Mouse (Mus musculus) hindbrain, embryonic 15.5 days (tissue): ENCODE measurements at regions not wholly inside any gene's neighbourhood (a gene's known extent, or its start where the extent isn't known, plus 50 kb on each side); places are given as distances from the start of the nearest gene placed in this dataset.

Experiments
- ATAC-seq: fragments of 200-750 bp; cut with Nextera tagmentation; 2 replicates; pipeline ENCODE4 v1.8.0; 2017; ENCODE audit warnings: low read depth, moderate number of reproducible peaks, moderate TSS enrichment; ENCODE audit not compliant: low FRiP score
- H3K27ac ChIP-seq: fragments of 300-500 bp; sonication (generic); replicated peaks from 2 replicates; pipeline ENCODE4 v1.5.1; 2015; ENCODE audit warnings: mild to moderate bottlenecking, inconsistent platforms
- H3K27me3 ChIP-seq: fragments of 300-500 bp; sonication (generic); 2 replicates; pipeline ENCODE4 v1.6.1; 2015; ENCODE audit warnings: control low read depth, inconsistent platforms
- H3K36me3 ChIP-seq: fragments of 300-500 bp; sonication (generic); 2 replicates; pipeline ENCODE4 v1.6.1; 2015; ENCODE audit warnings: control low read depth, inconsistent platforms
- H3K4me1 ChIP-seq: fragments of 300-500 bp; sonication (generic); replicated peaks from 2 replicates; pipeline ENCODE4 v1.6.1; 2015; ENCODE audit warnings: control low read depth, inconsistent platforms
- H3K4me2 ChIP-seq: fragments of 300-500 bp; sonication (generic); 2 replicates; pipeline ENCODE4 v1.6.1; 2015; ENCODE audit warnings: moderate library complexity, mild to moderate bottlenecking, inconsistent platforms
- H3K4me3 ChIP-seq: fragments of 300-500 bp; sonication (generic); 2 replicates; pipeline ENCODE4 v1.5.1; 2015; ENCODE audit warnings: mild to moderate bottlenecking, inconsistent platforms
- H3K9ac ChIP-seq: fragments of 300-500 bp; sonication (generic); 2 replicates; pipeline ENCODE4 v1.6.1; 2015; ENCODE audit warnings: inconsistent platforms
- H3K9me3 ChIP-seq: fragments of 300-500 bp; sonication (generic); 2 replicates; pipeline ENCODE4 v1.6.1; 2016; ENCODE audit warnings: control low read depth, inconsistent platforms
- WGBS: fragments of 180-500 bp; shearing (Covaris S2); methylation state at CpG from one replicate; pipeline ENCODE4 v1.1.7; 2015; 5-methylcytosine and 5-hydroxymethylcytosine counted together

GRCm38 (mm10) chr8:90535515-90536156 lies 187.5 kb upstream of the Tox3 start:
- 43% methylated on average over 8 of the region's 8 CpGs for WGBS
- H3K27ac ChIP-seq: peak overlapping the region; percentile 25; the same call in 1 of the 2 replicates

GRCm38 (mm10) chr8:90521393-90521792 lies 173.2 kb upstream of the Tox3 start:
- 74% methylated on average over 8 of the region's 8 CpGs for WGBS

More at GRCm38 (mm10) chr8:90535515-90536156, 187.5 kb upstream of the Tox3 start:
- Histone ChIP-seq H3K4me3 (no peak overlapping the region), H3K36me3 (no peaks in the 10 kb centered on the region), H3K27me3 (no peaks in the 10 kb centered on the region), H3K9ac (no peak overlapping the region), H3K9me3 (no peaks in the 10 kb centered on the region), H3K4me2 (no peak overlapping the region), H3K4me1 (peaks cover 10% of the 10 kb centered on the region; the same call in 1 of the 2 replicates)
- ATAC-seq: no peak

DNA sequence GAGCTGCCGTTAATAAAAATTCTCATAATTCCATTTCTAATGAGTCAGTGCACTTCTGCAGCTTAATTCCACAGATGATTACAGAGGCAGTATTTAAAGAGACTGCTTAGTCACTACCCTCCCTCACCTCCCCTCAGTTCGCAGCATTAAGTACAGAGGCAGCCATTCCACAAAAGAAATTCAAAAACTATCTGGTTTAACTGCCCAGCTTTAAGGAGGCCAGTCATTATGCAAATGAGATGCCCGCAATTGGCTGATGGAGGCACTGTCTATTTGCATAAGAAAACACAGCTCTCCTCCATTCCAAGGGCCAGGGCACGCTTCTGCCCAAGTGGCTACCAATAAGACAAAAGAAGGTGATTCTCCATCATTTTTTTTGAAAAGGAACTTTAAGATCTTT lies 172.0 kb upstream of the Tox3 start:
- Histone ChIP-seq H3K27ac (peak overlapping the region; percentile 36; the same call in 1 of the 2 replicates), H3K4me1 (peaks cover 17% of the 10 kb centered on the region), H3K9ac (no peak overlapping the region), H3K4me3 (no peak overlapping the region), H3K36me3 (no peaks in the 10 kb centered on the region), H3K9me3 (no peaks in the 10 kb centered on the region), H3K4me2 (peak overlapping the region; percentile 4; the same call in 1 of the 2 replicates), H3K27me3 (no peaks in the 10 kb centered on the region)
- WGBS: 10% methylated on average over 4 of the region's 4 CpGs
- ATAC-seq: peak; percentile 51; the same call in 1 of the 2 replicates

More at GRCm38 (mm10) chr8:90521393-90521792, 173.2 kb upstream of the Tox3 start:
- Histone ChIP-seq H3K4me1 (peaks cover 17% of the 10 kb centered on the region), H3K27ac (no peak overlapping the region), H3K36me3 (no peaks in the 10 kb centered on the region), H3K27me3 (no peaks in the 10 kb centered on the region), H3K4me3 (no peak overlapping the region), H3K9ac (no peak overlapping the region), H3K9me3 (no peaks in the 10 kb centered on the region), H3K4me2 (no peak overlapping the region)
- ATAC-seq: no peak

- Histone ChIP-seq H3K4me3 (no peak overlapping the region), H3K4me2 (no peak overlapping the region), H3K36me3 (no peaks in the 10 kb centered on the region), H3K27ac (no peak overlapping the region; the same call in 1 of the 2 replicates), H3K27me3 (no peaks in the 10 kb centered on the region), H3K9me3 (no peaks in the 10 kb centered on the region), H3K9ac (no peak overlapping the region), H3K4me1 (peaks cover 17% of the 10 kb centered on the region)
- no peak for ATAC-seq
- WGBS: 28% methylated on average over 6 of the region's 6 CpGs
Measured at GRCm38 (mm10) chr8:90519567-90519966, 171.4 kb upstream of the Tox3 start.

- H3K27me3 ChIP-seq: no peaks in the 10 kb centered on the region; the same call in 1 of the 2 replicates
- ATAC-seq: no peak
- H3K4me1 ChIP-seq: peaks cover 18% of the 10 kb centered on the region
- WGBS: 72% methylated on average over 3 of the region's 3 CpGs
- no peaks in the 10 kb centered on the region for H3K9me3 ChIP-seq
- H3K9ac ChIP-seq: no peak overlapping the region
- H3K36me3 ChIP-seq: no peaks in the 10 kb centered on the region
- no peak overlapping the region for H3K4me2 ChIP-seq
- H3K4me3 ChIP-seq: no peak overlapping the region
- H3K27ac ChIP-seq: no peak overlapping the region
Measured at GRCm38 (mm10) chr8:90514191-90514590, 166.0 kb upstream of the Tox3 start.

DNA sequence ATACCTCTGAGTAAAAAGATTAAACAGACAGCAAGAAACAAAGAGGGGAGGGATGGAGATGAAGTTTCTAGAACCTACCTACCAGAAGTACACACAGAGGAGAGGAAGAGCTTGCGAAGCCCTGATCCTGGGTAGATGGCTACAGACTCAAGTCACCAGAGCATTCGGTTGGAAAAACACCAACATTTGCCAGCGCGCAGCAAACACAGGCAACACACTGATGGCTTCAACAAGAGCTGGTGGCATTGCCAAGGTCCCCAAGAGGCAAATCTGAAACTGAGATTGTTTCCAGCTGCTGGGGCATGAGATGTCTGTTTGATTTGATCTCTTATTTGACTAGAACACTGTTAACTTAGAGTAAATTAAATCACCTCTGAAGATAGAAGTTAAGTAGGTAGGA lies 165.5 kb upstream of the Tox3 start:
- ATAC-seq: no peak
- no peaks in the 10 kb centered on the region; the same call in 1 of the 2 replicates for H3K27me3 ChIP-seq
- H3K9me3 ChIP-seq: no peaks in the 10 kb centered on the region
- no peak overlapping the region for H3K9ac ChIP-seq
- no peak overlapping the region for H3K4me3 ChIP-seq
- no peaks in the 10 kb centered on the region for H3K36me3 ChIP-seq
- 74% methylated on average over 4 of the region's 4 CpGs for WGBS
- peak overlapping the region; percentile 19; the same call in 1 of the 2 replicates for H3K27ac ChIP-seq
- H3K4me1 ChIP-seq: peaks cover 18% of the 10 kb centered on the region
- H3K4me2 ChIP-seq: no peak overlapping the region

- H3K27ac ChIP-seq: peak overlapping the region; percentile 19; the same call in 1 of the 2 replicates
- H3K36me3 ChIP-seq: no peaks in the 10 kb centered on the region
- H3K4me3 ChIP-seq: no peak overlapping the region
- H3K27me3 ChIP-seq: no peaks in the 10 kb centered on the region; the same call in 1 of the 2 replicates
- H3K9me3 ChIP-seq: no peaks in the 10 kb centered on the region
- ATAC-seq: peak; percentile 69
- H3K4me2 ChIP-seq: peak overlapping the region; percentile 9; the same call in 1 of the 2 replicates
- 39% methylated on average over 8 of the region's 8 CpGs for WGBS
- no peak overlapping the region for H3K9ac ChIP-seq
- peaks cover 18% of the 10 kb centered on the region for H3K4me1 ChIP-seq
Measured at GRCm38 (mm10) chr8:90513102-90513501, 165.0 kb upstream of the Tox3 start.

GRCm38 (mm10) chr8:90512594-90512993 lies 164.5 kb upstream of the Tox3 start:
- no peaks in the 10 kb centered on the region; the same call in 1 of the 2 replicates for H3K27me3 ChIP-seq
- peaks cover 18% of the 10 kb centered on the region for H3K4me1 ChIP-seq
- WGBS: 28% methylated on average over 2 of the region's 2 CpGs
- no peaks in the 10 kb centered on the region for H3K36me3 ChIP-seq
- ATAC-seq: peak; percentile 48; the same call in 1 of the 2 replicates
- no peak overlapping the region for H3K4me3 ChIP-seq
- no peaks in the 10 kb centered on the region for H3K9me3 ChIP-seq
- peak overlapping the region; percentile 9; the same call in 1 of the 2 replicates for H3K4me2 ChIP-seq
- H3K27ac ChIP-seq: 0 out of 2 replicates have a peak overlapping the region, but pooled peaks have one; percentile 19
- H3K9ac ChIP-seq: no peak overlapping the region

- Histone ChIP-seq H3K4me1 (no peaks in the 10 kb centered on the region), H3K4me2 (no peak overlapping the region), H3K36me3 (no peaks in the 10 kb centered on the region), H3K27ac (no peak overlapping the region), H3K4me3 (no peak overlapping the region), H3K27me3 (0 out of 2 replicates have a peak, but pooled peaks cover 2% of the 10 kb centered on the region), H3K9me3 (no peaks in the 10 kb centered on the region), H3K9ac (no peak overlapping the region)
- no peak for ATAC-seq
- WGBS: 74% methylated on average over 5 of the region's 5 CpGs
Measured at GRCm38 (mm10) chr8:90504521-90504920, 156.4 kb upstream of the Tox3 start.

GRCm38 (mm10) chr8:90503306-90503705 lies 155.2 kb upstream of the Tox3 start:
- ATAC-seq: no peak
- no peak overlapping the region for H3K4me3 ChIP-seq
- WGBS: 60% methylated on average over 2 of the region's 2 CpGs

DNA sequence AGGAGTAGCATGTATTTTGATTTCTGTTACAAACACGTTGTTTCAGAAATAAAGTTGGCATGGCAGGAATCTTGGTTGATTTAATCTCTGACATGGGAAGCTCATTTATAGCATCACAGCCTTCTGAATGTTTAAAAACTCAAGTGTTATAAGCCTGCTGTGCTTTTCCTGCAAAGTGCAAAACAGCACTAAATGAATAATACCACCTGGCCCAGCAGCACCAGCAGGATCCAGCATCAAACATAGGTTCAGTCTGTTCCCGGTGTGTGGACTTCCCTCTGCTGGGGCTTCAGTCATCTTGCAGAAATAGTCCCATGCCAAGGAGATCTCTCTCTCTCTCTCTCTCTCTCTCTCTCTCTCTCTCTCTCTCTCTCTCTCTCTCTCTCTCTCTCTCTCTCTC lies 154.7 kb upstream of the Tox3 start:
- Histone ChIP-seq H3K9me3 (no peaks in the 10 kb centered on the region), H3K4me1 (no peaks in the 10 kb centered on the region), H3K27ac (no peak overlapping the region), H3K9ac (no peak overlapping the region), H3K4me2 (no peak overlapping the region), H3K27me3 (0 out of 2 replicates have a peak, but pooled peaks cover 2% of the 10 kb centered on the region), H3K36me3 (no peaks in the 10 kb centered on the region), H3K4me3 (no peak overlapping the region)
- 63% methylated on average over 2 of the region's 2 CpGs for WGBS
- ATAC-seq: no peak

More at GRCm38 (mm10) chr8:90503306-90503705, 155.2 kb upstream of the Tox3 start:
- Histone ChIP-seq H3K4me2 (no peak overlapping the region), H3K9ac (no peak overlapping the region), H3K36me3 (no peaks in the 10 kb centered on the region), H3K27ac (no peak overlapping the region), H3K4me1 (no peaks in the 10 kb centered on the region), H3K27me3 (0 out of 2 replicates have a peak, but pooled peaks cover 2% of the 10 kb centered on the region), H3K9me3 (no peaks in the 10 kb centered on the region)

DNA sequence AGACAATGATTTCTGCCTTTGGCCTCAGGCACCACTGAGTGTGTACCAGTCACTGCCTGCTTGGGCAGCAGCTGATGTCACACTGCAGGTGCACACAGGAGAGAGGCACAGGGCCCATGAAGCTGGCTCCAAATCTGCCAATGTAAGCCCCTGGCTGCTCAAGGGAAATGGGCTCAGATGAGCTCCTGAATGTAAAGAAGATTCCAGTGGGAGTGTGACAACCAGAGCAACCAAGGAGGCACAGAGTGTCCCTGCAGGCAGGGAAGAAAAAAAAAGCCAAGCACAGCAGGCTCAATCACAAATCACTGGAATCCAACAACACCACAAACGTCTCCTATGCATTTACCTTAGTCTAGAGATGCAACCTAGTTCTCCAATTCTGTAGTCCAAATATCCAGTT lies 151.2 kb upstream of the Tox3 start:
- Histone ChIP-seq H3K27me3 (0 out of 2 replicates have a peak, but pooled peaks cover 2% of the 10 kb centered on the region), H3K27ac (no peak overlapping the region), H3K4me2 (no peak overlapping the region), H3K4me1 (peaks cover 20% of the 10 kb centered on the region), H3K4me3 (no peak overlapping the region), H3K9me3 (no peaks in the 10 kb centered on the region), H3K9ac (no peak overlapping the region), H3K36me3 (no peaks in the 10 kb centered on the region)
- ATAC-seq: no peak
- 29% methylated on average over 1 of the region's 1 CpGs for WGBS
